Mouse (Mus musculus) kidney, embryonic 16.5 days (tissue): ENCODE measurements around the gene Gm9112. TPM values are rescaled to one million over a fixed set of nuclear protein-coding genes. Genes with fewer than 3 reads are reported as not detected.
"Not testable (repeated sequence)": the region's sequence is repeated elsewhere in the genome, so short reads cannot be mapped to it uniquely, and the experiment has no call there.

Source experiments
- ATAC-seq: fragments of 200-750 bp; cut with Nextera tagmentation; 2 replicates; pipeline ENCODE4 v1.8.0; 2017; ENCODE audit warnings: moderate TSS enrichment; ENCODE audit not compliant: low FRiP score, low TSS enrichment
- H3K27ac ChIP-seq: fragments of 300-500 bp; sonication (generic); 2 replicates; pipeline ENCODE4 v1.5.1; 2014; ENCODE audit warnings: low read length
- H3K27me3 ChIP-seq: fragments of 300-500 bp; sonication (generic); 2 replicates; pipeline ENCODE4 v1.6.1; 2014; ENCODE audit warnings: low read length, control low read depth, mixed read lengths; ENCODE audit not compliant: insufficient read depth
- H3K36me3 ChIP-seq: fragments of 300-500 bp; sonication (generic); 2 replicates; pipeline ENCODE4 v1.6.1; 2014; ENCODE audit warnings: low read length, control low read depth, mixed read lengths; ENCODE audit not compliant: insufficient read depth
- H3K4me1 ChIP-seq: fragments of 300-500 bp; sonication (generic); 2 replicates; pipeline ENCODE4 v1.6.1; 2014; ENCODE audit warnings: low read length, control low read depth, mixed read lengths; ENCODE audit not compliant: insufficient read depth
- H3K4me2 ChIP-seq: fragments of 300-500 bp; sonication (generic); replicated peaks from 2 replicates; pipeline ENCODE4 v1.6.1; 2014; ENCODE audit warnings: low read depth, low read length
- H3K4me3 ChIP-seq: fragments of 300-500 bp; sonication (generic); 2 replicates; pipeline ENCODE4 v1.5.1; 2014; ENCODE audit warnings: mild to moderate bottlenecking, low read length
- H3K9ac ChIP-seq: fragments of 300-500 bp; sonication (generic); replicated peaks from 2 replicates; pipeline ENCODE4 v1.6.1; 2014; ENCODE audit warnings: low read length
- H3K9me3 ChIP-seq: fragments of 300-500 bp; sonication (generic); 2 replicates; pipeline ENCODE4 v1.6.1; 2016; ENCODE audit warnings: low read length, control low read depth
- WGBS: fragments of 180-500 bp; shearing (Covaris S2); extraction: QIAGEN DNeasy Blood & Tissue Kit; methylation state at CpG from one replicate; pipeline ENCODE4 v1.1.7; 2014; 5-methylcytosine and 5-hydroxymethylcytosine counted together
- polyA plus RNA-seq: library from polyadenylated mRNA; unstranded; fragments of >200 nt; fragmentation: Nextera tagmentation; extraction: Ambion mirVana; gene quantifications from 2 replicates; pipeline ENCODE4 v1.2.1, GENCODE M21; 2015

Gm9112 gene
- polyA plus RNA-seq = not detected in 2 replicates

- not testable (repeated sequence) for H3K4me3 ChIP-seq, H3K9me3 ChIP-seq, H3K36me3 ChIP-seq, ATAC-seq, H3K27me3 ChIP-seq, H3K4me1 ChIP-seq, H3K27ac ChIP-seq, H3K9ac ChIP-seq, H3K4me2 ChIP-seq
- 92% methylated on average over 6 of the region's 10 CpGs for WGBS
These were observed at the start of gene Gm9112, which contains the start of gene Dmrtc1b for GRCm38 (mm10) chrX:102707535-102707934. Gene Gm9112 (minus strand): TSS chrX:102707635. Gene Dmrtc1b (plus strand): TSS chrX:102707865.

- H3K4me3 ChIP-seq, H3K27me3 ChIP-seq, H3K9ac ChIP-seq, H3K27ac ChIP-seq, H3K9me3 ChIP-seq, H3K36me3 ChIP-seq, H3K4me2 ChIP-seq, ATAC-seq, H3K4me1 ChIP-seq: not testable (repeated sequence)
- 95% methylated on average over 6 of the region's 6 CpGs for WGBS
These were observed 16.8 kb upstream of the Gm9112 start for GRCm38 (mm10) chrX:102724226-102724625.

GRCm38 (mm10) chrX:102700636-102701035, 6.8 kb downstream of the Gm9112 start:
- H3K9ac ChIP-seq, H3K4me1 ChIP-seq, H3K9me3 ChIP-seq, H3K4me2 ChIP-seq, H3K27me3 ChIP-seq, ATAC-seq, H3K4me3 ChIP-seq, H3K27ac ChIP-seq, H3K36me3 ChIP-seq: not testable (repeated sequence)
- WGBS = 61% methylated on average over 3 of the region's 3 CpGs

- not testable (repeated sequence) for H3K9ac ChIP-seq, H3K27ac ChIP-seq, H3K9me3 ChIP-seq, H3K4me3 ChIP-seq, H3K27me3 ChIP-seq, H3K4me1 ChIP-seq, H3K36me3 ChIP-seq, H3K4me2 ChIP-seq
- 25% methylated on average over 4 of the region's 4 CpGs for WGBS
- ATAC-seq = peak; percentile 57; the same call in 1 of the 2 replicates
These were observed 18.2 kb downstream of the Gm9112 start for GRCm38 (mm10) chrX:102689252-102689651.

GRCm38 (mm10) chrX:102686872-102687271, 20.6 kb downstream of the Gm9112 start, which contains the start of gene Gm3880:
Gene Gm3880 (minus strand): TSS chrX:102686972.
- WGBS = 90% methylated on average over 5 of the region's 5 CpGs
- ATAC-seq = not testable (repeated sequence)

GRCm38 (mm10) chrX:102684706-102685105, 22.7 kb downstream of the Gm9112 start:
- not testable (repeated sequence) for H3K36me3 ChIP-seq, ATAC-seq, H3K4me3 ChIP-seq, H3K4me1 ChIP-seq, H3K27ac ChIP-seq, H3K4me2 ChIP-seq, H3K27me3 ChIP-seq, H3K9me3 ChIP-seq, H3K9ac ChIP-seq
- WGBS = 60% methylated on average over 3 of the region's 3 CpGs

More at GRCm38 (mm10) chrX:102686872-102687271, 20.6 kb downstream of the Gm9112 start, which contains the start of gene Gm3880:
- not testable (repeated sequence) for H3K4me2 ChIP-seq, H3K36me3 ChIP-seq, H3K4me3 ChIP-seq, H3K27ac ChIP-seq, H3K9me3 ChIP-seq, H3K9ac ChIP-seq, H3K27me3 ChIP-seq, H3K4me1 ChIP-seq

GRCm38 (mm10) chrX:102666641-102667040, 40.8 kb downstream of the Gm9112 start:
- Histone ChIP-seq H3K4me1 (no peaks in the 10 kb centered on the region), H3K9ac (no peak overlapping the region), H3K9me3 (no peaks in the 10 kb centered on the region), H3K4me2 (no peak overlapping the region), H3K36me3 (no peaks in the 10 kb centered on the region), H3K27ac (no peak overlapping the region), H3K27me3 (no peaks in the 10 kb centered on the region), H3K4me3 (no peak overlapping the region)
- WGBS = 80% methylated on average over 2 of the region's 2 CpGs
- ATAC-seq = no peak

GRCm38 (mm10) chrX:102660712-102661111, 46.7 kb downstream of the Gm9112 start:
- Histone ChIP-seq H3K4me2 (no peak overlapping the region), H3K9me3 (no peaks in the 10 kb centered on the region), H3K4me3 (no peak overlapping the region), H3K27ac (no peak overlapping the region), H3K27me3 (peaks cover 5% of the 10 kb centered on the region; the same call in 1 of the 2 replicates), H3K9ac (no peak overlapping the region), H3K4me1 (no peaks in the 10 kb centered on the region), H3K36me3 (no peaks in the 10 kb centered on the region)
- 18% methylated on average over 3 of the region's 3 CpGs for WGBS
- no peak for ATAC-seq

Other genes with a start within 250 kb of the Gm9112 start
- 10.7 TPM in 2 replicates for gene Hdac8, start 202.3 kb downstream of the Gm9112 start, polyA plus RNA-seq
- gene Phka1, start 63.4 kb downstream of the Gm9112 start, polyA plus RNA-seq = 7.6 and 9.6 TPM in 2 replicates
- gene Gm3880, start 20.7 kb downstream of the Gm9112 start, polyA plus RNA-seq = not detected in 2 replicates
- not detected in 2 replicates for gene Dmrtc1b, start 230 bp upstream of the Gm9112 start, polyA plus RNA-seq
- not detected in 2 replicates for gene Dmrtc1c1, start 95.3 kb upstream of the Gm9112 start, polyA plus RNA-seq
- gene Dmrtc1c2, start 147.0 kb upstream of the Gm9112 start, polyA plus RNA-seq = not detected in 2 replicates
- not detected in 2 replicates for gene 1700031F05Rik, start 160.3 kb upstream of the Gm9112 start, polyA plus RNA-seq
- gene Dmrtc1a, start 201.1 kb upstream of the Gm9112 start, polyA plus RNA-seq = 1.3 and 1.5 TPM in 2 replicates
- gene 1700011M02Rik, start 201.3 kb upstream of the Gm9112 start, polyA plus RNA-seq = not detected in 2 replicates
- gene 1700018G05Rik, start 220.7 kb upstream of the Gm9112 start, polyA plus RNA-seq = not detected in 2 replicates